Mouse (Mus musculus) megakaryocyte, embryonic 14.5 days (primary cell): ENCODE data around the gene Pitpnm1. TPM values are rescaled to one million over a fixed set of nuclear protein-coding genes. Genes with fewer than 3 reads are reported as not detected.
"Not testable (repeated sequence)": the region's sequence is repeated elsewhere in the genome, so short reads cannot be mapped to it uniquely, and the experiment has no call there.

ENCODE experiments used
- H3K27me3 ChIP-seq: replicated peaks from 2 replicates; pipeline ENCODE3; 2012; ENCODE audit warnings: inconsistent platforms
- H3K36me3 ChIP-seq: replicated peaks from 2 replicates; pipeline ENCODE3; 2012; ENCODE audit warnings: low read length, inconsistent platforms, mixed read lengths
- H3K4me1 ChIP-seq: 2 replicates; pipeline ENCODE4 v1.6.1; 2012; ENCODE audit warnings: inconsistent platforms
- H3K4me3 ChIP-seq: replicated peaks from 2 replicates; pipeline ENCODE3; 2012; ENCODE audit warnings: moderate library complexity, mild to moderate bottlenecking, inconsistent platforms
- H3K9me3 ChIP-seq: 2 replicates; pipeline ENCODE4 v1.6.1; 2012; ENCODE audit warnings: inconsistent platforms
- FLI1 ChIP-seq: IDR thresholded peaks from 2 replicates; pipeline ENCODE4 v1.6.1; 2012; ENCODE audit warnings: low read length, inconsistent platforms, mixed read lengths
- GATA1 ChIP-seq: IDR thresholded peaks from 3 replicates; pipeline ENCODE4 v1.6.1; 2012; ENCODE audit warnings: mixed read lengths, low read length, inconsistent platforms, borderline replicate concordance
- polyA plus RNA-seq: library from polyadenylated mRNA; stranded (reverse); fragments of >175 nt; gene quantifications from 2 replicates; pipeline ENCODE4 v1.2.3, GENCODE M21; 2012; ENCODE audit warnings: low replicate concordance; ENCODE audit not compliant: insufficient read depth

Gene Pitpnm1
- polyA plus RNA-seq, 1 experiment = 122 TPM

GRCm38 (mm10) chr19:4115144-4115543 is 15.3 kb downstream of the Pitpnm1 start:
- H3K27me3 ChIP-seq = no peaks in the 10 kb centered on the region
- peaks cover 99% of the 10 kb centered on the region for H3K36me3 ChIP-seq
- peak overlapping the region; percentile 88 for H3K4me3 ChIP-seq
- TF ChIP-seq GATA1 = no peak
- TF ChIP-seq FLI1 = no peak
- no peaks in the 10 kb centered on the region for H3K9me3 ChIP-seq
- peaks cover 100% of the 10 kb centered on the region for H3K4me1 ChIP-seq

- TF ChIP-seq GATA1 (no peak), FLI1 (no peak)
- Histone ChIP-seq H3K4me3 (no peak overlapping the region), H3K36me3 (peaks cover 97% of the 10 kb centered on the region), H3K27me3 (no peaks in the 10 kb centered on the region), H3K4me1 (peaks cover 100% of the 10 kb centered on the region), H3K9me3 (no peaks in the 10 kb centered on the region)
These were observed 16.0 kb downstream of the Pitpnm1 start for GRCm38 (mm10) chr19:4115816-4116215.

GRCm38 (mm10) chr19:4117006-4117405 is 17.2 kb downstream of the Pitpnm1 start:
- H3K4me1 ChIP-seq = peaks cover 97% of the 10 kb centered on the region
- no peaks in the 10 kb centered on the region for H3K27me3 ChIP-seq
- TF ChIP-seq FLI1 = no peak
- no peak overlapping the region for H3K4me3 ChIP-seq
- no peaks in the 10 kb centered on the region for H3K9me3 ChIP-seq
- H3K36me3 ChIP-seq = peaks cover 85% of the 10 kb centered on the region

- peaks cover 72% of the 10 kb centered on the region for H3K36me3 ChIP-seq
- H3K4me3 ChIP-seq = no peak overlapping the region
- H3K4me1 ChIP-seq = peaks cover 97% of the 10 kb centered on the region
- TF ChIP-seq GATA1 = no peak
- TF ChIP-seq FLI1 = no peak
- H3K27me3 ChIP-seq = no peaks in the 10 kb centered on the region
- H3K9me3 ChIP-seq = no peaks in the 10 kb centered on the region
These were observed 18.6 kb downstream of the Pitpnm1 start for GRCm38 (mm10) chr19:4118350-4118749.

- peak overlapping the region; percentile 95 for H3K4me3 ChIP-seq
- peaks cover 56% of the 10 kb centered on the region for H3K36me3 ChIP-seq
These were observed 20.1 kb downstream of the Pitpnm1 start for GRCm38 (mm10) chr19:4119716-4120487.

GRCm38 (mm10) chr19:4120496-4120895 is 20.7 kb downstream of the Pitpnm1 start:
- Histone ChIP-seq H3K36me3 (peaks cover 50% of the 10 kb centered on the region), H3K27me3 (no peaks in the 10 kb centered on the region), H3K4me3 (peak overlapping the region; percentile 95), H3K4me1 (peaks cover 96% of the 10 kb centered on the region), H3K9me3 (no peaks in the 10 kb centered on the region)
- no peak for TF ChIP-seq FLI1
- TF ChIP-seq GATA1 = no peak

More at GRCm38 (mm10) chr19:4119716-4120487, 20.1 kb downstream of the Pitpnm1 start:
- TF ChIP-seq FLI1 (no peak), GATA1 (no peak)
- peaks cover 97% of the 10 kb centered on the region for H3K4me1 ChIP-seq
- H3K27me3 ChIP-seq = no peaks in the 10 kb centered on the region
- H3K9me3 ChIP-seq = no peaks in the 10 kb centered on the region

GRCm38 (mm10) chr19:4121097-4121805 is 21.5 kb downstream of the Pitpnm1 start:
- Histone ChIP-seq H3K4me1 (peaks cover 89% of the 10 kb centered on the region), H3K4me3 (peak overlapping the region; percentile 95), H3K36me3 (peaks cover 43% of the 10 kb centered on the region), H3K9me3 (no peaks in the 10 kb centered on the region), H3K27me3 (no peaks in the 10 kb centered on the region)
- TF ChIP-seq FLI1 = no peak; the same call in 1 of the 2 replicates
- no peak for TF ChIP-seq GATA1

- Histone ChIP-seq H3K4me1 (peaks cover 89% of the 10 kb centered on the region), H3K36me3 (peaks cover 38% of the 10 kb centered on the region)
- H3K9me3 ChIP-seq, H3K4me3 ChIP-seq, H3K27me3 ChIP-seq: not testable (repeated sequence)
These were observed 22.1 kb downstream of the Pitpnm1 start for GRCm38 (mm10) chr19:4121896-4122295.

- no peaks in the 10 kb centered on the region for H3K27me3 ChIP-seq
- peaks cover 89% of the 10 kb centered on the region for H3K4me1 ChIP-seq
- H3K36me3 ChIP-seq = peaks cover 38% of the 10 kb centered on the region
- TF ChIP-seq GATA1 = no peak
- no peak for TF ChIP-seq FLI1
- H3K9me3 ChIP-seq = no peaks in the 10 kb centered on the region
- peak overlapping the region; percentile 78 for H3K4me3 ChIP-seq
These were observed 22.9 kb downstream of the Pitpnm1 start for GRCm38 (mm10) chr19:4122411-4123370.

- Histone ChIP-seq H3K4me3 (peak overlapping the region; percentile 67), H3K4me1 (peaks cover 78% of the 10 kb centered on the region), H3K9me3 (no peaks in the 10 kb centered on the region), H3K27me3 (no peaks in the 10 kb centered on the region), H3K36me3 (peaks cover 35% of the 10 kb centered on the region)
- TF ChIP-seq GATA1 (no peak), FLI1 (no peak)
These were observed 24.6 kb downstream of the Pitpnm1 start for GRCm38 (mm10) chr19:4124432-4124831.

- Histone ChIP-seq H3K36me3 (peaks cover 35% of the 10 kb centered on the region), H3K4me1 (peaks cover 76% of the 10 kb centered on the region), H3K4me3 (peak overlapping the region; percentile 95)
- not testable (repeated sequence) for H3K27me3 ChIP-seq, H3K9me3 ChIP-seq
These were observed 25.5 kb downstream of the Pitpnm1 start for GRCm38 (mm10) chr19:4125268-4125667.
